Mouse (Mus musculus): Measurements from ENCODE around the gene Ube2d3.

- TF ChIP-seq POLR2A (IDR thresholded peaks at IDR 0.05; ENCODE audit: extremely low read depth, insufficient read depth, low read length) (no peak), CTCF (IDR thresholded peaks at IDR 0.05; ENCODE audit: extremely low read depth, insufficient read depth, low read length) (no peak)
Measured at GRCm38 (mm10) chr3:135411056-135411455, 26.9 kb upstream of the Ube2d3 start.
